Mouse (Mus musculus): ENCODE results near the gene Cd47.

Cd47 gene

GRCm38 (mm10) chr16:49866617-49867016 is 66.3 kb downstream of the Cd47 start:
- no peak for DNase-seq (ENCODE audit: low spot score)

GRCm38 (mm10) chr16:49868278-49868677 is 67.9 kb downstream of the Cd47 start:
- DNase-seq (ENCODE audit: low spot score) = no peak

GRCm38 (mm10) chr16:49873918-49874317 is 73.6 kb downstream of the Cd47 start:
- DNase-seq (ENCODE audit: low spot score) = no peak

- no peak for DNase-seq (ENCODE audit: low spot score)
Measured at GRCm38 (mm10) chr16:49874546-49874945, 74.2 kb downstream of the Cd47 start.

GRCm38 (mm10) chr16:49876291-49877030 is 76.1 kb downstream of the Cd47 start:
- no peak for DNase-seq (ENCODE audit: low spot score)

GRCm38 (mm10) chr16:49877243-49877642 is 76.9 kb downstream of the Cd47 start:
- DNase-seq (ENCODE audit: low spot score) = no peak

GRCm38 (mm10) chr16:49878051-49878450 is 77.7 kb downstream of the Cd47 start:
- no peak for DNase-seq (ENCODE audit: low spot score)

- no peak for DNase-seq (ENCODE audit: low spot score)
Measured at GRCm38 (mm10) chr16:49886403-49887066, 86.2 kb downstream of the Cd47 start.

GRCm38 (mm10) chr16:49887290-49887689 is 87.0 kb downstream of the Cd47 start:
- DNase-seq (ENCODE audit: low spot score) = no peak

GRCm38 (mm10) chr16:49887811-49888564 is 87.7 kb downstream of the Cd47 start:
- no peak for DNase-seq (ENCODE audit: low spot score)

- DNase-seq (ENCODE audit: low spot score) = no peak
Measured at GRCm38 (mm10) chr16:49889031-49889655, 88.8 kb downstream of the Cd47 start.

- no peak for DNase-seq (ENCODE audit: low spot score)
Measured at GRCm38 (mm10) chr16:49892252-49892651, 91.9 kb downstream of the Cd47 start.

GRCm38 (mm10) chr16:49892945-49893344 is 92.6 kb downstream of the Cd47 start:
- DNase-seq (ENCODE audit: low spot score) = no peak

GRCm38 (mm10) chr16:49894624-49895023 is 94.3 kb downstream of the Cd47 start:
- DNase-seq (ENCODE audit: low spot score) = no peak

GRCm38 (mm10) chr16:49896132-49896531 is 95.8 kb downstream of the Cd47 start:
- no peak for DNase-seq (ENCODE audit: low spot score)

GRCm38 (mm10) chr16:49901395-49901794 is 101.1 kb downstream of the Cd47 start:
- no peak for DNase-seq (ENCODE audit: low spot score)

GRCm38 (mm10) chr16:49902083-49902482 is 101.8 kb downstream of the Cd47 start:
- DNase-seq (ENCODE audit: low spot score) = no peak

GRCm38 (mm10) chr16:49904248-49904930 is 104.1 kb downstream of the Cd47 start:
- DNase-seq (ENCODE audit: low spot score) = no peak

GRCm38 (mm10) chr16:49905041-49905440 is 104.7 kb downstream of the Cd47 start:
- no peak for DNase-seq (ENCODE audit: low spot score)

GRCm38 (mm10) chr16:49905601-49906001 is 105.3 kb downstream of the Cd47 start:
- DNase-seq (ENCODE audit: low spot score) = no peak

GRCm38 (mm10) chr16:49906066-49906465 is 105.7 kb downstream of the Cd47 start:
- no peak for DNase-seq (ENCODE audit: low spot score)

GRCm38 (mm10) chr16:49906940-49907339 is 106.6 kb downstream of the Cd47 start:
- DNase-seq (ENCODE audit: low spot score) = no peak
